Mouse (Mus musculus) embryonic facial prominence, embryonic 12.5 days (tissue): ENCODE results near the gene Tspan1. TPM values are rescaled to one million over a fixed set of nuclear protein-coding genes. Genes with fewer than 3 reads are reported as not detected.

ENCODE experiments used
- ATAC-seq: fragments of 200-750 bp; cut with Nextera tagmentation; 2 replicates; pipeline ENCODE4 v1.8.0; 2017; ENCODE audit not compliant: insufficient number of reproducible peaks, insufficient read depth, low FRiP score, low TSS enrichment
- H3K27ac ChIP-seq: fragments of 300-500 bp; sonication (generic); 2 replicates; pipeline ENCODE4 v1.5.1; 2016; ENCODE audit warnings: mild to moderate bottlenecking
- H3K27me3 ChIP-seq: fragments of 300-500 bp; sonication (generic); 2 replicates; pipeline ENCODE4 v1.6.1; 2016; ENCODE audit warnings: mild to moderate bottlenecking, moderate library complexity
- H3K36me3 ChIP-seq: fragments of 300-500 bp; sonication (generic); 2 replicates; pipeline ENCODE4 v1.6.1; 2016; ENCODE audit warnings: mild to moderate bottlenecking
- H3K4me1 ChIP-seq: fragments of 300-500 bp; sonication (generic); 2 replicates; pipeline ENCODE4 v1.6.1; 2016
- H3K4me2 ChIP-seq: fragments of 300-500 bp; sonication (generic); replicated peaks from 2 replicates; pipeline ENCODE4 v1.6.1; 2016; ENCODE audit warnings: mild to moderate bottlenecking, moderate library complexity
- H3K4me3 ChIP-seq: fragments of 300-500 bp; sonication (generic); 2 replicates; pipeline ENCODE4 v1.5.1; 2016; ENCODE audit warnings: mild to moderate bottlenecking
- H3K9ac ChIP-seq: fragments of 300-500 bp; sonication (generic); 2 replicates; pipeline ENCODE4 v1.6.1; 2016; ENCODE audit warnings: mild to moderate bottlenecking, moderate library complexity
- H3K9me3 ChIP-seq: fragments of 300-500 bp; sonication (generic); 2 replicates; pipeline ENCODE4 v1.6.1; 2016; ENCODE audit warnings: mild to moderate bottlenecking, moderate library complexity
- WGBS: fragments of 180-500 bp; shearing (Covaris S2); methylation state at CpG from one replicate; pipeline ENCODE4 v1.1.7; 2016; 5-methylcytosine and 5-hydroxymethylcytosine counted together
- polyA plus RNA-seq: library from polyadenylated mRNA; unstranded; fragments of >200 nt; fragmentation: Nextera tagmentation; extraction: Ambion mirVana; gene quantifications from 2 replicates; pipeline ENCODE4 v1.2.1, GENCODE M21; 2016

The Tspan1 gene
- polyA plus RNA-seq, result 0.23 and 0.37 TPM in 2 replicates

DNA sequence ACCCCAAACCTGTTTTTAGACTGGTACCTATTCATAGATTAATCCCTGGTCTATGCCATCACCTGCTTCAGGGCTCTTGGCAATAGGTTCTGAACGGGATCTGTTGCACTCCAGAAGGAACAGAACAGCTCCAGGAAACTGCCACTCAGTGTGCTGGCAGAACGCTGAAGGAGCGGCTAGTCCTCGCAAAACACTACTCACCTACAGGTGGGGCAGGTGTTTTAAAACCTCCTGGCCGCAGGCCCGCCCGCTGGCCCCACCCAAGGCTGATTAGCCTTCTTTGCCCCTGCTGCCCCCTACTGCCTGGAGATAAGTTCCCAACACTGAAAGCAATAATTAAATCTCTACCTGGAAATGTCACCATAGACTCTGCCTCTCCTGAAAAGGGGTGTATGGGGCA, at the start of gene Tspan1:
Gene Tspan1, minus strand, starts transcription at position 198 of the 400 bp plus-strand sequence.
- Histone ChIP-seq H3K36me3 (no peaks in the 10 kb centered on the region), H3K9ac (no peak within 1 kb of the TSS), H3K27ac (no peak within 1 kb of the TSS), H3K4me3 (no peak within 1 kb of the TSS), H3K9me3 (no peaks in the 10 kb centered on the region), H3K27me3 (no peaks in the 10 kb centered on the region), H3K4me1 (peaks cover 15% of the 10 kb centered on the region), H3K4me2 (no peak within 1 kb of the TSS)
- WGBS, result 30% methylated on average over 7 of the region's 7 CpGs
- no peak for ATAC-seq

DNA sequence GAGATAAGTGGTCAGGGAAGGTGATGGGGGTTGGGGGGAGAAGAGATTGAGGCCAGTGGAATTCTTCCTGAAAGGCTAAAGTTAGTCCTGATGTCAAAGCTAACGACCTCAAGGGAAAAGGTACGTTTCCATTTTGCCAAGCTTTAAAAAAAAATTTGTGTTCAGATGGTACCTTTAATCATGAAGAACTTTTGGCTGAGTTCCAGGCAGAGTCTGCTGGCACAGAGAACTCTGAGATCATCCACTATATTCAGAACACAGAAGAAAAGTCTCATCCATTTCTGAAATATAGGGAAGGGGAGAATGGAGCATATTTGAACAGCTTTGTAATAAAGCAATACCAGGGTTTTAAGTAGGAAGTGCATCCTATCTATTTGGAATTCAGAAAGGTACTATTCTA, 49.6 kb upstream of the Tspan1 start:
- Histone ChIP-seq H3K36me3 (no peaks in the 10 kb centered on the region), H3K4me1 (0 out of 2 replicates have a peak, but pooled peaks cover 3% of the 10 kb centered on the region), H3K9me3 (no peaks in the 10 kb centered on the region), H3K27me3 (no peaks in the 10 kb centered on the region), H3K4me3 (no peak overlapping the region), H3K9ac (no peak overlapping the region), H3K27ac (no peak overlapping the region), H3K4me2 (no peak overlapping the region)
- ATAC-seq, result no peak
- WGBS, result 39% methylated on average over 2 of the region's 2 CpGs

DNA sequence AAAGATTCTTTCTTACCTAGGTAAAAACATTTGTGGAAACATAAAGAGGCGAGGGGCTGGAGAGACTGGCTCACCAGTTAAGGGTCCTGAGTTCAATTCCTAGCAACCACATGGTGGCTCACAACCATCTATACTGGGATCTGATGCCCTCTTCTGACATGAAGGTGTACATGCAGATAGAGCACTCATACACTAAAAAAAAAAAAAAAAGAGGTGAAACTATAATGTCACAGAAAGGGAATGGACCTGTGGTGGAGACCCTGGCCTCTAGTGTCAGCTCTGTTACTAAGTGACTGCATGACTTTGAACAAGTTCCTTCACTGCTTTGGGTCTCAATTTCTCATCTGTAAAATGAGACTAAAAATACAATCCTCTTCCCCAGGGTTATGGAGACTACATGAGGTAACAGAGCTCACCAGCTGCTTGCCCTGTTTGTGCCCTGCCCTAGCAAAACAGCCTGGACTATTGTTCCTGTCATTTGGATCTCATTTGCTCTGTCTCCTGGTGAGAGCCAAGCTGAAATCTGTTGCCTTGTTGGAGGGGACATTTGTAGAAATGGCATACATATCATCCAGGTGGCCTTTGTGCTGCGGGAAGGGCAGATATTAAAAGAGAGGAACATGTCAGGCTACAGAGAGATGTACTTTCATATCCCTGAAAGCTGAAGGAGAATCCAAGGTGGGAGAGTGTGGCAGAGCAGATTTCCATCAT, 48.6 kb upstream of the Tspan1 start:
- ATAC-seq, result no peak
- no peaks in the 10 kb centered on the region for H3K9me3 ChIP-seq
- 82% methylated on average over 2 of the region's 2 CpGs for WGBS
- H3K4me2 ChIP-seq, result no peak overlapping the region
- H3K9ac ChIP-seq, result no peak overlapping the region
- H3K36me3 ChIP-seq, result no peaks in the 10 kb centered on the region
- 0 out of 2 replicates have a peak, but pooled peaks cover 3% of the 10 kb centered on the region for H3K4me1 ChIP-seq
- no peak overlapping the region for H3K27ac ChIP-seq
- H3K27me3 ChIP-seq, result no peaks in the 10 kb centered on the region
- H3K4me3 ChIP-seq, result no peak overlapping the region

DNA sequence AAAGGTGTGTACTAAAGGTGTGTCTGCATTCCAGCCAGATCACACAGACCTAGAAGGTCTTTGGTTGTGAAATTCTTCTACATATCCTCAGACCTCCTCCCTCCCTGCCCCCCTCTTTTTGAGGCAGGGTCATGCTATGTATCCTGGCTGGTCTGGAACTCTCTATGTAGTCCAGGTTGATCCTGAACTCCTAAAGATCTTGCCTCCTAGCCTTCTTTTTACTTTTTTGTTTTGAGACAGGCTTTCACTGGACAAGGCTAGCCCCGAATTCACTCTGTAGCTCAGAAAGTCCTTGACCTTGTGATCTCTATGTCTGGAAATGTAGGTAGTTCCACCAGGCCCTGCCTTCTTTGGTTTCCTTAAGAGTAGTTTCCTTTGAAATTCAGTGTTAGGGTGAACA, 41.5 kb upstream of the Tspan1 start:
- ATAC-seq, result no peak
- no peaks in the 10 kb centered on the region for H3K9me3 ChIP-seq
- H3K4me3 ChIP-seq, result no peak overlapping the region
- H3K27ac ChIP-seq, result no peak overlapping the region
- no peak overlapping the region for H3K9ac ChIP-seq
- no peaks in the 10 kb centered on the region for H3K36me3 ChIP-seq
- H3K4me2 ChIP-seq, result no peak overlapping the region
- no peaks in the 10 kb centered on the region for H3K4me1 ChIP-seq
- 82% methylated on average over 1 of the region's 1 CpGs for WGBS
- no peaks in the 10 kb centered on the region for H3K27me3 ChIP-seq

DNA sequence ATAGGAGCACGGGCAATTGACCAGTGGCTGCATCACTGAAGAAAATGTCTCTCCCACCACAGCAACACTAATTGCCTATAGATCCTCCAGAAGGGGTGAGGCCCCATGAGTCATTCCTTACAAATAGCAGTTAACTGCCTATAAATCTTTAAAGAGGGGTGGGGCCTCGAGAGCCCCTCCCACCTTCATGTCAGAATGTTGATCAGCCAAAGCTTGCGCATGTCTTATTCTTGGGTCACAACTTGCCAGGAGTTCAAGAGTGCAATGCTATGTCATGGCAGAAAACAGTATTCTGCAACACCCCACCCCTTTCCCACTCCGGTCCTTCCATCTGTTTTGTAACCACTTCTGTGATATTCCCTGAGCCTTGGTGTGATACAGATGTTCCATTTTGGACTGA, 39.1 kb upstream of the Tspan1 start:
- Histone ChIP-seq H3K4me3 (no peak overlapping the region), H3K9ac (no peak overlapping the region), H3K27me3 (no peaks in the 10 kb centered on the region), H3K4me2 (no peak overlapping the region), H3K4me1 (no peaks in the 10 kb centered on the region), H3K9me3 (no peaks in the 10 kb centered on the region), H3K36me3 (no peaks in the 10 kb centered on the region), H3K27ac (no peak overlapping the region)
- 86% methylated on average over 4 of the region's 4 CpGs for WGBS
- no peak for ATAC-seq

DNA sequence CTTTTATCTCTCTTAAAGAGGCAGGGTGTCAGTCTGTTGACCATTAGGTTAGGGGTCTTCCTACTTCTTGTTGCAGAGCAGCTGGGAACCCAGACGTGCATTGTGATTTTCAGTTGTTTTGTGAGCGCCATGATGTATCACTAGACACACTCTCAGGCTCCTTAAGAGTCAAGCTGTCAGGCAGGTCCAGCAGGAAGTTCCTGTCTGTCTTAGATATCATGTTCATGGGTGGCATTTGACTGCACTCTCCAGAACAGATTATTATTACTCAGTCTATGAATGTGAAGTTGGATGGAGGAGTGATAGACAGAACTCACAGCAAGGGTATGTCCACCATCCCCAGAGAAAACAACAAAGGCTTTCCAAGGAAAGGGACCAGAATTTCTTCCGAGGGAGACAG, 37.0 kb upstream of the Tspan1 start:
- WGBS, result 62% methylated on average over 3 of the region's 3 CpGs
- no peaks in the 10 kb centered on the region for H3K27me3 ChIP-seq
- no peak overlapping the region for H3K27ac ChIP-seq
- no peak overlapping the region for H3K4me3 ChIP-seq
- H3K4me1 ChIP-seq, result no peaks in the 10 kb centered on the region
- no peaks in the 10 kb centered on the region for H3K36me3 ChIP-seq
- no peak overlapping the region for H3K4me2 ChIP-seq
- H3K9ac ChIP-seq, result no peak overlapping the region
- no peaks in the 10 kb centered on the region for H3K9me3 ChIP-seq
- no peak for ATAC-seq

DNA sequence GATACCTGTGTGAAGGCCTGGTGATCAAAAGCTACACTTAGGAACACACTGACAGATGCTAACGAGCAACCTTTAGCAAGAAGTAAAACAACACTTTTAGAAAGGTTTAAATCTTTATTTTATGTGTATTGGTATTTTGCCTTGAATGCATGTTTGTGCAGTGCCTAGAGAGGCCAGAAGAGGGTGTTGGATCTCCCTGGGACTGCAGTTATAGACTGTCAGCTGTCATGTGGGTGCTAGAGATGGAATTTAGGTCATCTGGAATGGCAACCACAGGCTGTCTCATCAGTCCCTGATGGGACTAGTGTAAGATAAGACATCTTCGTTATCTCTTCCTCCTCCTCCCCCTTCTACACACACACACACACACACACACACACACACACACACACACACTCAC, 31.0 kb upstream of the Tspan1 start:
- WGBS, result 82% methylated on average over 2 of the region's 2 CpGs
- ATAC-seq, result no peak

DNA sequence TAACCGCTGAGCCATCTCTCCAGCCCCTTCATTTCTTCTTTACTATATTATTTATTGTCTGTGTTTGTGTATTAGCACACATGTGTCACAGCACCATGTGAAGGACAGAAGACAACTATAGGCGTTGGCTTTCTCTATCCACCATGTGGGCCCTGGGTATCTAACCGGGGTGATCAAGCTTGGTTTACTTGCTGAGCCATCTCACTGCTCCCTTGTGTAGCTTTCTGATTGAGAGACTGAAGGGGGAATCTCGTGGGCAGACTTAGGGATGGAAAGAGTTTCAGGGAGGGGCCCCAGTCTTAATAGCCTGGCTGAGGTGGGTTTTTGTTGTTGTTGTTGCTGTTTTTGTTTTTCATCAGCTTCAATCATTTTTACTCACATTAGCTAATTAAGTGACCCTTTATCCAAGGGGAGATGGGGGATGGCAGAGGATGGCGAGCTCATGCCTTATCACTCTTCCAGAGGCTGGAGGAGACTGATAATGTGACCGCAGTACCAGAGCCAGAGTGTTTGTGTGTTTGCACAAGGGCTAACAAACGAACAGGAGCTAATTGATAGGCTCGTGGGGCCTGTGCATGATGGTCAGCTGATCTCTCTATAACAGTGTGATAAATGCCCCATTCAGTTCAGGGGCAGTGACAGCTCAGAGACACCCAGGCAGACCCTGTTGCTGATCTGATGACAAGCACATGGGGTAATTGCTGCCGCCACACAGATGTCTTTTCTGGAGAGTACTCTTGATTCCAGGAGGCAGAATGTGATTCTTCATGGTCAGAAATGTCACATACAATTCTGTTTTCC, 26.4 kb upstream of the Tspan1 start:
- ATAC-seq, result no peak
- Histone ChIP-seq H3K4me2 (no peak overlapping the region), H3K4me1 (no peaks in the 10 kb centered on the region), H3K27me3 (no peaks in the 10 kb centered on the region), H3K27ac (no peak overlapping the region), H3K9me3 (no peaks in the 10 kb centered on the region), H3K36me3 (no peaks in the 10 kb centered on the region), H3K4me3 (no peak overlapping the region), H3K9ac (no peak overlapping the region)
- 65% methylated on average over 9 of the region's 9 CpGs for WGBS

More for the DNA sequence above, 31.0 kb upstream of the Tspan1 start:
- Histone ChIP-seq H3K4me2 (no peak overlapping the region), H3K9me3 (no peaks in the 10 kb centered on the region), H3K36me3 (no peaks in the 10 kb centered on the region), H3K27me3 (no peaks in the 10 kb centered on the region), H3K9ac (no peak overlapping the region), H3K4me1 (no peaks in the 10 kb centered on the region), H3K4me3 (no peak overlapping the region), H3K27ac (no peak overlapping the region)

DNA sequence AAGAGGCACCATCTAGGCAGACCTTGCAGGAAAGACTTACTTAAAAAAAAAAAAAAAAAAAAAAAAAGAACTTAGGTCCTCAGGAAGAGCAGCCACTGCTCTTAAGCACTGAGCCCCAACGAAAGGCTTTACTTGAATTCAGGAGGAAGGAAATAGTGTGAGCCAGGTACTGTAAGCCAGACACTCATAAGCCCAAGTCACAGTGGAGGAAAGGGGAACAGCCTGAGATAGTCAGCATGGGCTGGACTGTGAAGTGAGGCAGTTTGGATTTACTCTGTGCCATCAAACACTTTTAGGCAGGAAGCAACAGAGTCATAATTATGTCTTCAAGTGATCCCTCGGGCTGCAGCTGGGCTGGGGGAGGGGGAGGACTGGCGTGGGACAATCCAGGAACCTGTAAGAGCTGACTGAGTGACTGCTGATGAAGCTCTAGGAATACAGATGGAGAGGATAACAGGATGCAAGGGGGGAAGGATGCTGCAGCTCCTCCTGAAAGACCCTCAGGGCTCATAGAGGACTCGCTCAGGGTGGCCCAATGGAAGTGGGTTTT, 25.0 kb upstream of the Tspan1 start:
- Histone ChIP-seq H3K4me2 (no peak overlapping the region), H3K9ac (no peak overlapping the region), H3K27me3 (no peaks in the 10 kb centered on the region), H3K4me1 (no peaks in the 10 kb centered on the region), H3K4me3 (no peak overlapping the region), H3K9me3 (no peaks in the 10 kb centered on the region), H3K36me3 (no peaks in the 10 kb centered on the region), H3K27ac (no peak overlapping the region)
- 30% methylated on average over 4 of the region's 4 CpGs for WGBS
- no peak for ATAC-seq

DNA sequence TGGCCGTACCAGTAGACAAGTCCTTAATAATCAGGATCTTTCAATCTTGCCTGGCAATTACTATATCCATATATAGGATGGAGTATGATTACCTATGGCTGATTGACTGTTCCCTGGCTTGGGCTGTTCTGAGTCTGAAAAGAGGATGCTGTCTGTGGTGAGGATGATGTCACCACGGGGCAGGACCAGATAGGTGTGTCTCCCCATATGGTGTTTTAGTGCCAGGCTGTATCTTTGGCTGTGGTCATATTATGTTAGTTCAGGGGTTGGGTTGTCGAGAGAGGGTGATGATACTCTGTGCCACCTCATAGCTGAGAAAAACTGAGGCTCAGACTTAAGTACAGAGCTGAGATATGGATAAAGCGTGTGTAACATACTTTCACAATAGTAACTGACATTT, 17.7 kb upstream of the Tspan1 start:
- WGBS, result 88% methylated on average over 4 of the region's 4 CpGs
- no peak overlapping the region for H3K4me3 ChIP-seq
- H3K36me3 ChIP-seq, result no peaks in the 10 kb centered on the region
- no peak overlapping the region for H3K27ac ChIP-seq
- H3K4me1 ChIP-seq, result peaks cover 7% of the 10 kb centered on the region; the same call in 1 of the 2 replicates
- H3K9ac ChIP-seq, result no peak overlapping the region
- ATAC-seq, result no peak
- no peak overlapping the region for H3K4me2 ChIP-seq
- H3K27me3 ChIP-seq, result no peaks in the 10 kb centered on the region
- H3K9me3 ChIP-seq, result no peaks in the 10 kb centered on the region

DNA sequence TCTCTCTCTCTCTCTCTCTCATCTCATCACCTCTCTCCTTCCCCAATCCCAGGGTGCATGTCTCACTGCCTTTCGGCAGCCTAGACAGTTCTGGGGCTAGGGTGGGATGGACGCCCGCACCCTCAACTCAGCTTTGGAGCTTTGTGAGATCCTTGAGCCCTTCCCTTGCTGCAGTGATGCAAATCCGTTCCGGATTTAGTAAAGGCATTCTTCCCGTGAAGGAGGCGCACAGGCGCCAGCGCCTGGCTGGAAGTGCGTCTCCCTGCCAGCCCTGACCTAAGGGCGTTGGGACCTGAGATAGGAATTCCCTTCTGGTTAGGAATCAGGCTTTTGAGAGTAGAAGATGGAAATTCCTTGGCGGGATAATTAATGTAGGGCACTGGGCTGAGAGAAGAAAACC, 15.3 kb upstream of the Tspan1 start:
- Histone ChIP-seq H3K27ac (no peak overlapping the region), H3K27me3 (no peaks in the 10 kb centered on the region)

DNA sequence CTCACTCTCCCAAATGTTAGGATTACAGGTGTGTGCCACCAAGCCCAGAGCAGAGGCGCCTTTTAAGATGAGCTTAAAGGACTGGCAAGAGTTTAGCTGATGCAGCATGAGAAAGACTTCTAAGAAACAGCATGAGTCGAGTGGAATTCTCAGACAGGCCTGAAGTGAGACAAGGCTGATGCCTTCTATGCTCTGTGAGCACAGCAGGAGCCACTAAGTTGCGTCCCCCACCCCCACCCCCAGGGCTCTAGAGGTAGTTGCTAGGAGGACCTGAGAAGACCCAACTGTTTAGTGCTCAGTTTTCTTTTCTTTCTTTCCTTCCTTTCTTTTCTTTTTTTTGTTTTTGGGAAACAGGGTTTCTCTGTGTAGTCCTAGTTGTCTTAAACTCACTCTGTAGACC, 14.7 kb upstream of the Tspan1 start:
- no peaks in the 10 kb centered on the region for H3K27me3 ChIP-seq
- no peak overlapping the region for H3K4me3 ChIP-seq
- no peaks in the 10 kb centered on the region for H3K36me3 ChIP-seq
- H3K4me2 ChIP-seq, result no peak overlapping the region
- WGBS, result 36% methylated on average over 3 of the region's 3 CpGs
- peaks cover 13% of the 10 kb centered on the region for H3K4me1 ChIP-seq
- no peak for ATAC-seq
- no peaks in the 10 kb centered on the region for H3K9me3 ChIP-seq
- no peak overlapping the region for H3K9ac ChIP-seq
- H3K27ac ChIP-seq, result no peak overlapping the region

More for the DNA sequence above, 15.3 kb upstream of the Tspan1 start:
- Histone ChIP-seq H3K36me3 (no peaks in the 10 kb centered on the region), H3K4me3 (peak overlapping the region; percentile 13; the same call in 1 of the 2 replicates), H3K9ac (no peak overlapping the region), H3K9me3 (no peaks in the 10 kb centered on the region), H3K4me1 (peaks cover 7% of the 10 kb centered on the region; the same call in 1 of the 2 replicates), H3K4me2 (peak overlapping the region; percentile 40)
- WGBS, result 3% methylated on average over 12 of the region's 12 CpGs
- ATAC-seq, result no peak
